Mouse (Mus musculus) c-Kit-positive CD71-negative TER-119-negative erythroid progenitor cells, embryonic 14.5 days (primary cell): ENCODE data around the gene Pcyt2.
"Not testable (repeated sequence)": the region's sequence is repeated elsewhere in the genome, so short reads cannot be mapped to it uniquely, and the experiment has no call there.

ENCODE experiments used
- DNase-seq: peaks from one replicate; pipeline ENCODE4 v3.0.0-alpha.2; 2013; ENCODE audit warnings: low read depth

The Pcyt2 gene

GRCm38 (mm10) chr11:120615167-120615566, 2.6 kb downstream of the Pcyt2 start:
- DNase-seq: no peak

- DNase-seq: no peak
Measured at GRCm38 (mm10) chr11:120613976-120614375, 3.8 kb downstream of the Pcyt2 start.

GRCm38 (mm10) chr11:120613481-120613972, 4.2 kb downstream of the Pcyt2 start:
- no peak for DNase-seq

GRCm38 (mm10) chr11:120612763-120613162, 5.0 kb downstream of the Pcyt2 start:
- DNase-seq: no peak

GRCm38 (mm10) chr11:120610477-120611046, 7.2 kb downstream of the Pcyt2 start:
- no peak for DNase-seq

GRCm38 (mm10) chr11:120609250-120609649, 8.5 kb downstream of the Pcyt2 start:
- DNase-seq: no peak

- no peak for DNase-seq
Measured at GRCm38 (mm10) chr11:120608241-120609034, 9.3 kb downstream of the Pcyt2 start, which contains the start of gene Npb. Gene Npb (plus strand): TSS chr11:120608477.

GRCm38 (mm10) chr11:120606764-120607163, 11.0 kb downstream of the Pcyt2 start:
- no peak for DNase-seq

- no peak for DNase-seq
Measured at GRCm38 (mm10) chr11:120605667-120606066, 12.1 kb downstream of the Pcyt2 start.

- DNase-seq: no peak
Measured at GRCm38 (mm10) chr11:120603545-120603944, 14.2 kb downstream of the Pcyt2 start.

GRCm38 (mm10) chr11:120600716-120601115, 17.0 kb downstream of the Pcyt2 start:
- no peak for DNase-seq

GRCm38 (mm10) chr11:120598990-120599549, 18.7 kb downstream of the Pcyt2 start:
- DNase-seq: no peak

- peak; percentile 92 for DNase-seq
Measured at GRCm38 (mm10) chr11:120598283-120598989, 19.3 kb downstream of the Pcyt2 start, which contains the start of the genes Alyref and Anapc11. Gene Alyref (minus strand): TSS chr11:120598365. Gene Anapc11 (plus strand): TSS chr11:120598421.

- no peak for DNase-seq
Measured at GRCm38 (mm10) chr11:120597240-120598235, 20.2 kb downstream of the Pcyt2 start.

GRCm38 (mm10) chr11:120588531-120588930, 29.2 kb downstream of the Pcyt2 start:
- no peak for DNase-seq

GRCm38 (mm10) chr11:120583937-120584336, 33.8 kb downstream of the Pcyt2 start:
- DNase-seq: no peak

GRCm38 (mm10) chr11:120582982-120583293, 34.8 kb downstream of the Pcyt2 start:
- DNase-seq: not testable (repeated sequence)

GRCm38 (mm10) chr11:120582268-120582981, 35.3 kb downstream of the Pcyt2 start:
- DNase-seq: no peak

- peak; percentile 67 for DNase-seq
Measured at GRCm38 (mm10) chr11:120581490-120582267, 36.1 kb downstream of the Pcyt2 start, which contains the start of gene Arhgdia. Gene Arhgdia (minus strand): TSS chr11:120581624.
